Mouse (Mus musculus): ENCODE measurements at regions not wholly inside any gene's neighbourhood (a gene's known extent, or its start where the extent isn't known, plus 50 kb on each side); places are given as distances from the start of the nearest gene placed in this dataset.

- 32% methylated on average over 6 of the region's 6 CpGs for WGBS
- Histone ChIP-seq H3K4me1 (ENCODE audit: control insufficient read depth, insufficient read depth, low read length) (peaks cover 12% of the 10 kb centered on the region), H3K4me3 (no peak overlapping the region), H3K27me3 (ENCODE audit: control insufficient read depth, insufficient read depth, low read length) (no peaks in the 10 kb centered on the region), H3K36me3 (ENCODE audit: control insufficient read depth, insufficient read depth, low read length) (no peaks in the 10 kb centered on the region), H3K27ac (no peak overlapping the region), H3K9ac (ENCODE audit: low read depth, low read length) (no peak overlapping the region), H3K79me2 (replicated peaks; ENCODE audit: control insufficient read depth, insufficient read depth, low read length) (no peaks in the 10 kb centered on the region)
- DNase-seq, result no peak
- intact Hi-C loops (cut with DNase I), result loop anchor here (10.0 kb wide), 1 partner anchor 295 kb away; no protein-coding TSS in a partner anchor
- TF ChIP-seq POLR2A (IDR thresholded peaks at IDR 0.05; ENCODE audit: insufficient read depth, low read depth, low read length), result no peak
- TF ChIP-seq EP300 (IDR thresholded peaks at IDR 0.05; ENCODE audit: insufficient read depth, low read depth, low read length), result no peak
- TF ChIP-seq CTCF (IDR thresholded peaks at IDR 0.05), result no peak
Observed at GRCm38 (mm10) chr17:45879478-45880250, 146.0 kb upstream of the 1600014C23Rik start.

- TF ChIP-seq CTCF (IDR thresholded peaks at IDR 0.05), result peak; percentile 38
- TF ChIP-seq EP300 (IDR thresholded peaks at IDR 0.05; ENCODE audit: insufficient read depth, low read depth, low read length), result no peak
- no peak for TF ChIP-seq POLR2A (IDR thresholded peaks at IDR 0.05; ENCODE audit: insufficient read depth, low read depth, low read length)
- Histone ChIP-seq H3K27ac (no peak overlapping the region), H3K9ac (ENCODE audit: low read depth, low read length) (no peak overlapping the region), H3K27me3 (ENCODE audit: control insufficient read depth, insufficient read depth, low read length) (no peaks in the 10 kb centered on the region), H3K4me1 (ENCODE audit: control insufficient read depth, insufficient read depth, low read length) (peaks cover 8% of the 10 kb centered on the region), H3K4me3 (no peak overlapping the region), H3K79me2 (replicated peaks; ENCODE audit: control insufficient read depth, insufficient read depth, low read length) (no peaks in the 10 kb centered on the region), H3K36me3 (ENCODE audit: control insufficient read depth, insufficient read depth, low read length) (no peaks in the 10 kb centered on the region)
- 91% methylated on average over 6 of the region's 6 CpGs for WGBS
- no peak for DNase-seq
- intact Hi-C loops (cut with DNase I), result no loop called here
Observed at GRCm38 (mm10) chr17:45878394-45878793, 144.8 kb upstream of the 1600014C23Rik start.

DNA sequence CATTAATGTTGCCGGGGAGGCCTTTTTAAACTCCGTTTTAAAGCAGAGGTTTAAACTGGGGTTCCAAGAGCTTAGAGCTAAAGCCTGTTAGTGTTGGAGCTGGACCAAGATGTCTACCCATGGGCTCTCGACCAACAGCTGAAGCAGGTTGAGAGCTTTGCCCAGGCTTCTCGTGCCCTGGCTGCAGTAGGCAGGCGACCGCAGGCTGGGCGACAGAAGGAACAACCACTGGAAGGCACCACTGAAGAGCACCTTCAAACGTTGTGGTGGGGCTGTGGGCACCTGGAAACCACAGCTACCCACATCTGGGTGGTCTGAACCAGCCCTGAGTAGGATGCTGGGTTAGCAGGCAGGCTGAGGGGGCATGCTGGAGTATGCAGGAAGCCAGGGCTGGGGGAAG, 141.7 kb upstream of the 1600014C23Rik start:
- H3K36me3 ChIP-seq (ENCODE audit: control insufficient read depth, insufficient read depth, low read length), result no peaks in the 10 kb centered on the region
- TF ChIP-seq POLR2A (IDR thresholded peaks at IDR 0.05; ENCODE audit: insufficient read depth, low read depth, low read length) (no peak), CTCF (IDR thresholded peaks at IDR 0.05) (no peak), EP300 (IDR thresholded peaks at IDR 0.05; ENCODE audit: insufficient read depth, low read depth, low read length) (no peak)
- no peaks in the 10 kb centered on the region for H3K27me3 ChIP-seq (ENCODE audit: control insufficient read depth, insufficient read depth, low read length)
- no peaks in the 10 kb centered on the region for H3K79me2 ChIP-seq (replicated peaks; ENCODE audit: control insufficient read depth, insufficient read depth, low read length)
- H3K9ac ChIP-seq (ENCODE audit: low read depth, low read length), result no peak overlapping the region
- peaks cover 10% of the 10 kb centered on the region for H3K4me1 ChIP-seq (ENCODE audit: control insufficient read depth, insufficient read depth, low read length)
- WGBS, result 81% methylated on average over 8 of the region's 8 CpGs
- no peak for DNase-seq
- intact Hi-C loops (cut with DNase I), result no loop called here
- no peak overlapping the region for H3K4me3 ChIP-seq
- no peak overlapping the region for H3K27ac ChIP-seq

DNA sequence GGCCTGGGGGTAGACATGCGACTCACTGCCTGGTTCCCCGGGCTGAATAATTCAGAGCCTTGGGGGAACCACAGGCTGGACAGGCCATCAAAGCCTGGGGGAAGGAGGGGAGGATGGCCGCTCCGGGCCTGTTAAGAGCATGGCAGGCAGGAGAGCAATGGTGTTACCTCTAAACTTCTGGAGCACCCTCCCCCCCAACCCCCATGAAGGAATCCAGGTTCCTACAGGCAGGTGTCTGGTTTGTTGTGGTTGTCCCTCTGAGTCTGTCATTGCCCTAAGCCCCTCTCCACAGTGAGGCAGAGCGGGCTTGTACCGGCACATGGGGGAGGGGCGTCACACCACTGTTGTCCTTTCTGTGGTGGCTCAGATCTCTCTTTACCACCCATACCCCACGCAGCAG, 140.4 kb upstream of the 1600014C23Rik start:
- Histone ChIP-seq H3K36me3 (ENCODE audit: control insufficient read depth, insufficient read depth, low read length) (no peaks in the 10 kb centered on the region), H3K27me3 (ENCODE audit: control insufficient read depth, insufficient read depth, low read length) (no peaks in the 10 kb centered on the region), H3K9ac (ENCODE audit: low read depth, low read length) (no peak overlapping the region), H3K4me1 (ENCODE audit: control insufficient read depth, insufficient read depth, low read length) (peaks cover 5% of the 10 kb centered on the region), H3K4me3 (no peak overlapping the region), H3K79me2 (replicated peaks; ENCODE audit: control insufficient read depth, insufficient read depth, low read length) (no peaks in the 10 kb centered on the region), H3K27ac (no peak overlapping the region)
- 49% methylated on average over 8 of the region's 8 CpGs for WGBS
- TF ChIP-seq CTCF (IDR thresholded peaks at IDR 0.05), result no peak
- TF ChIP-seq POLR2A (IDR thresholded peaks at IDR 0.05; ENCODE audit: insufficient read depth, low read depth, low read length), result no peak
- no peak for TF ChIP-seq EP300 (IDR thresholded peaks at IDR 0.05; ENCODE audit: insufficient read depth, low read depth, low read length)
- intact Hi-C loops (cut with DNase I), result no loop called here
- no peak for DNase-seq

- 18% methylated on average over 21 of the region's 21 CpGs for WGBS
- TF ChIP-seq CTCF (IDR thresholded peaks at IDR 0.05), result no peak
- no peak for TF ChIP-seq POLR2A (IDR thresholded peaks at IDR 0.05; ENCODE audit: insufficient read depth, low read depth, low read length)
- no peak for TF ChIP-seq EP300 (IDR thresholded peaks at IDR 0.05; ENCODE audit: insufficient read depth, low read depth, low read length)
- Histone ChIP-seq H3K9ac (ENCODE audit: low read depth, low read length) (no peak overlapping the region), H3K27ac (no peak overlapping the region), H3K4me1 (ENCODE audit: control insufficient read depth, insufficient read depth, low read length) (peaks cover 5% of the 10 kb centered on the region), H3K36me3 (ENCODE audit: control insufficient read depth, insufficient read depth, low read length) (no peaks in the 10 kb centered on the region), H3K79me2 (replicated peaks; ENCODE audit: control insufficient read depth, insufficient read depth, low read length) (no peaks in the 10 kb centered on the region), H3K27me3 (ENCODE audit: control insufficient read depth, insufficient read depth, low read length) (no peaks in the 10 kb centered on the region), H3K4me3 (no peak overlapping the region)
- intact Hi-C loops (cut with DNase I), result no loop called here
- DNase-seq, result peak; percentile 52 to 71
Observed at GRCm38 (mm10) chr17:45873200-45873955, 139.7 kb upstream of the 1600014C23Rik start.
